Mouse (Mus musculus) T-helper 1 cell (primary cell): Measurements from ENCODE around the gene Mgl2.
"Not testable (repeated sequence)": the region's sequence is repeated elsewhere in the genome, so short reads cannot be mapped to it uniquely, and the experiment has no call there.

ENCODE experiments used
- in situ Hi-C: fragments of 300-600 bp; cut with MboI, MseI; formaldehyde crosslinking; loops from one replicate; pipeline ENCODE4 v1.15.1; 2025; ENCODE audit warnings: high pct_unique_total_duplicates

Mgl2 gene

DNA sequence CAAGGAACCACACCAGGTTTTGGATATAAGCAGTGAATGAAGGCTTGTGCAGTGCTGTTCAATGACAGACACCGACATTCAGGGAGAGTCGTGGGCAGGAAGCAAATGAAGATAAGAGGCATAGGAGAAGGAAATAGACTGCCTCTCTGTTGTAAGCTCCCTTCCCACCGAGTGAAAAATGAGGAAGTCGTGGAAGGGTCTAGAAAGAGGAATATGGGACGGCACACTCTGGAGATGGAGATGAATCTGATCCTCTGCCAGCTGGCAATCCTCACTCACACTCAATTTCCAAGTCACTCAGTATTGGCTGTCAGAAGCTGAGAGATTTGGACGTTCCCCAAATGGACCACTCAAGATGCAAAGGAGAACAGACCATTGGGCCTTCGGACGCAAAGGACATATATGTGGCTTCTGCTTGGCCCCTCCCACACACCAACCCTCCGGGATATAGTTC, at the start of gene Mgl2:
Gene Mgl2 (plus strand): TSS at position 404 of the 454 bp plus-strand sequence.
- in situ Hi-C loops, result no loop called here

DNA sequence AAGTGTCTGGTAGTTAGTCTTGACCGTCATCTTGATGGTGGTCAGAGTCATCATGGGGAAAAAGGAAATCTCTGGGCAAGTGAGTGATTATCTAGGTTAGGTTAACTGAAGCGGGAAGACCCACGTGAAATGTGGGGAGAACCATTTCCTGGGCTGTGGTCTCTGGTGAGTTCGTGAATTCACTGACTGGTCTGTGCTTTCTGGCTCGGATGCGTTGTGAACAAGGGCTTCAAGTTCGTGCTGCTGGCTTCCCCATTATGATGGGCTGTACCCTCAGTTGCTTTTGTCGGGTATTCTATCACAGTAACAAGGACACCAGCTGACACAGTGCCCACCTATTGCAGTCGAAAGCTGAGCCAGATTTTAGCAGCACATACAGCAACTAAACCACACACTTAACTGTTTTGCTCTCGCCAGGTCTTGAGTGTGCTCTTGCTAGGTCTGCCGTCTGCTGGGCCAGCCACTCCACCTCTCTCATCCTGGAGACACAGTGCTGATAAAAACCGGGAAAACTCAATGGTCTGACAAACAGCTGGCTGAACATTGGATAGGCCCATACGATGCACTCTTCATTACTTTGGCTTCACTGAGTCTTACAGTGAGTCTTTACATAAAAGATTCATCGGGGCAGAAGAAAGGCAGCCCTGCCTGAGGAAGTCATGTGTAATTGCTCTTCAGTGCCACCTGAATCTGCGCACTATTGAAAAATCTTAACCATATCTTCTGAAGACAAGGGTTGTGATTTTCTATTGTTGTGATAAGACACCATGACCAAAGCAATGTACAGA, 49.1 kb upstream of the Mgl2 start:
- in situ Hi-C loops, result no loop called here

DNA sequence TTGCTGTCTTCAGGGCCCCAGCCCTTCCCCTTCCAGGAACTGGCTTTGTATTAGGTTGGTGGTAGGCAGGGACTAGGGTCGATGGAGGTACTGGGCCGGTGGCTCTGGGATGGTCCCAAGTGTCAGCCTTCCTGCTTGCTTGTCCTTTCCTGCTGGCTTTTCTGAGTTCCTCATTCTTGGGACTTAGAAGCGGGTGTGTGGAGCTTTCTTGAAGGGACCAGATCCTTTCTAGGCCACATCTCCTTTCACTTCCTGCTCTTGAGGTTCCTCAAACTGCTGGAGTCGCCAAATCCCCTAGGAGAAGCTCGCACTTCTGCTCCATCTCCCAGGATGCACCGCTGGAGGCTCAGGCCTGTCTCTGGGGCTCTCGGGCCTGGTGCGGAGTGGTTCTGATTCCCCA, 45.6 kb upstream of the Mgl2 start:
- in situ Hi-C loops, result no loop called here

DNA sequence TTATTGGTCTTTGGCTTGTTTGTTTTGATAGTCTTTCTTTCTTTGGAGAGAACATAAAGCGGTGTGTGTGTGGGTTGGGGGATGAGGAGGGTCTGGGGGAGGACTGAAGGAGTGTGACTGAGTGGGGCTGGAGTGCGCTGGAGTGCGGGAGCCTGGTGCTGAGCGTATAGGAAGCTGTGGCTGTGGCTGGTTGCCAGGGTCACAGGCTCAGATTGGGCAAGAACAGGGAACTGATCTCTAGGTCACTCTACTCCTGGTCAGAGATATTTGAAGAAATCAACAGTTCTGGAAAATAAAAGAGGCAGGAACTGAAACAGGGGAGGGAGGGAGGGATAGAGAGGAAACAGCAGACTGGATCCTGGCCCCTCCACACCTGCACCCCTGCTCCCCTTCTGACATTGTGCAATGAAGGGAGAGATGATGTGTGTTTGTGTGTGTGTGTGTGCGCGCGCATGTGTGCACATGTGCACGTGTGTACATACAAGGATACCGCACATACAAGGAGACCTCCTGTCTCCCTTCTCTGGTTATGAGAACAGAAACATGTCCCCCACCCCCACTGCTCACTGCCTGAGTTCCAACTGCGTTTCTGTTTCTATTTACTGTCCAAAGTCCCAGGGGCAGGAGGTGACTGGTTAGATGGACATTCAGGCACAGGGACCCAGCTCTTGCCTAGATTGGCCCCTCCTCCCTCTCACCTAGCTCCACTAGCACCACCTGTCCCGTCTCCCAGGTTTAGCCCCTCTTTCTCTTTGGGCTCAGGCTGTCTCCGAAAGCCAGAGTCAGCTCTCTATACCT, 37.9 kb upstream of the Mgl2 start, which contains the start of gene Asgr2:
Gene Asgr2 (plus strand): TSS at position 659 of the 798 bp plus-strand sequence.
- in situ Hi-C loops, result no loop called here

DNA sequence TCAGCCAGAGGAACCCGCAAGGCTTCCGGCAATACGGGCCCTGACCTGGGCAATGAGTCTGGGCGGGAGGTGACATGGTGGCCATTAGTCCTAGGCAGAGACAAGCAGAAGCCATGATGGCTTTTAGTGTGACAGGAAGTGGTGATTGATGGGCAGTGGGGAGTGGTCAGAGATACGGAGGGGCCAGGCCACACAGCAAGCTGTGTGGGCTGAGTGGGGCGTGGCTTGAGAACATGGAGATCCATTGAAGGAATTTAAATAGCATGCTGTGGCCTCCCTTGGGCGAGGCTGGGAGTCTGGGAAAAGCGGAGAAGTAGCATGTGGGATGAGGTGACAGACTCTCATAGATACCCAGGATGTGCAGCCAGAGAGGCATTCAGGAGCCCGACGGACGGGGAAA, 32.7 kb upstream of the Mgl2 start:
- in situ Hi-C loops, result no loop called here

DNA sequence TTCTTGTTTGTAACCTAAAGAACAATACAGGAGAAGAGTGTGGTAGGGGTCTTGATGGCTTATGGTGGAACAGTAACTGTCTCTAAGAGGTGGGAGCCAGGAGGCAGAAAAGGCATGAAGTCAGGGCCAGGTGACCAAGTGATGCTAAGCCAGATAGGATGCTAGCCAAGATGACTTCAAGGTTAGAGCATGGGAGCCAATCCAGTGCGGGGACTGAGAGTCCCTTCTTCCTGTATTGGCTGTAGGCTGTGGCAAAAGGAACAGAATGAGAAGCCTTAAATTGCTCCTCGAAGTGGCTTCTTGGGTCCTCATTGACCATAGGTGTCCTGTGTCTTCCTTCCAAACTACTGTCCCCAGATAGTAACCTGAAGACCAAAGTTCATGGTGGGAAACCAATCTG, 31.0 kb upstream of the Mgl2 start:
- in situ Hi-C loops, result no loop called here

DNA sequence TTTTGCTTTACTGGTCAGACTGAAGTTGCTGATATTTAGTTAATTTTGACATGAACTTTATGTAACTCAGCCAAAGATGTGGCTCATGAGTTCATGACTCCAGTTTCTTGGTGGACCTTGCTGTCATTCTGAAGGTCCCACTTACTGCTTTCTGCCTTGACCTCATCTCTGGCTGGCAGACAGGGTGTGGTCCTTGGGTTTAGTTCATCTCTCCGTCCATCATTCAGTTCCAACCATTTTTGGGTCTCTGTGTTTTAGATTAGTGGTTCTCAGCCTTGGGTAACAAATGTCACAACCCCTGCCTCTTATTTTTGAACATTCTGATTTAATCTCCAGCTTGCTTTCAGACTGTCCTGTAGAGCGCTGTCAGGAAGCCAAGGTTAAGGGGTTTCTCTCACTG, 30.3 kb upstream of the Mgl2 start:
- in situ Hi-C loops, result no loop called here

DNA sequence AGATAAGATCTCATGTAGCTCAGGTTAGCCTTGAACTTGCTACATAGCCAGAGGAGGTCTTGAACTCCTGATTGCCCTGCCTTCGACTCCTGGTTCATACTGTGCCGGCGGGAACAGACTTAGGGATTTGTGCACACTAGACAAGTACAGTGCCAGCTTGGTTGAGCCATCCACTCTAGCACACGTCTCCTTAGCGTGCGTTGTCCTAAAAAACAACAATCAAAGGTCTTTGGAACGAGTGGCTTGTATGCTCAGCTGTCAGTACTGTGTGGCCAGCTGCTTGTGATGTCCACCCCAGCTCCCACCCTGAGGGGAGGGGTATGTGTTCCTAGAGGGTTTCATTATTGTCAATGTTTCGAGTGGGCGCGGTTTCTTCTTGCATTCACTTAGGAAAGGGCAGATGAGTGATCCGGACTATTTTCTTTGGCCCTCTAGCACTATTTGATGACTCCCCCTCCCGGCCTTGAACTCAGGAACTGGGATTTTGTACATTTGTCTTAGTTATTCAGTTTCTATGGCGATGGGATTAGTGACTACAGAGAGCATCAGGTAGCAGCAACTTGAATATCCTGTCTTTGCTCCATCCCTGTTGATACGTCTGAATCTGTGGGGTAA, 26.3 kb upstream of the Mgl2 start:
- in situ Hi-C loops, result no loop called here

DNA sequence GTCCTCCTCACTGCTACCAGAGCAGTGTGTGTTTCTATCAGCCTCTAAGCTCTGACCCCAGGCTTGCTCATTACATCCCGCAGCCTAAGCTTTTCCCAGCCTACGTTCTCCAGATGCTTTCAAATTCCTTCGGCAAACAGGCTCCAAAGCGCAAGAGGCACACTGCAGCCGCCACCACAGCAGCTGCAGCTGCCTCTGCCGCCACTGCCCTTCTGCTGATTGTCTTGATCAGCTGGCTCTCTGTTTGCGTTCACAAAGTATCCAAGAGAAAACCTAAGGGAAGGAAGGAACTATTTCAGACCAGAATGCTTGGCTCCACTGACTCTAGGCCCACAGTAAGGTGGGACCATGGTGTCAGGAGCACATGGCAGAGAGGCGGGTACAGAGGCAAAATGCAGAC, 23.0 kb upstream of the Mgl2 start:
- in situ Hi-C loops, result no loop called here

DNA sequence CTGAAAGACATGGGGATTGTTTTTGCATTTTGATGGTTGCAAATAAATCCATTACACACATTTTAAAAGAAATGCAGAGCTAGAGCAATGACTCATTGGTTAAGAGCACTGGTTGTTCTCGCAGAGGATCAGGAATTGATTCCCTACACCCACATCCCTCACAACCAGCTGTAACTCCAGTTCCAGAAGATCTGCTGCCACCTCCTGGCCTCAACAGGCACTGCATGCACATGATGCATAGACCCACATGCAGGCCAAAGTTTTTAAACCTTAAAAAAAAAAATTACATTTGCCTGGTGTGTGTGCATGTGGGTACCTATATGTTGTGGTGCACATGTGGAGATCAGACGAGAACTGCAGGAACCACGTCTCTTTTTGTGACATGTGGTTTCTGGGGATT, 20.0 kb upstream of the Mgl2 start:
- in situ Hi-C loops, result no loop called here

DNA sequence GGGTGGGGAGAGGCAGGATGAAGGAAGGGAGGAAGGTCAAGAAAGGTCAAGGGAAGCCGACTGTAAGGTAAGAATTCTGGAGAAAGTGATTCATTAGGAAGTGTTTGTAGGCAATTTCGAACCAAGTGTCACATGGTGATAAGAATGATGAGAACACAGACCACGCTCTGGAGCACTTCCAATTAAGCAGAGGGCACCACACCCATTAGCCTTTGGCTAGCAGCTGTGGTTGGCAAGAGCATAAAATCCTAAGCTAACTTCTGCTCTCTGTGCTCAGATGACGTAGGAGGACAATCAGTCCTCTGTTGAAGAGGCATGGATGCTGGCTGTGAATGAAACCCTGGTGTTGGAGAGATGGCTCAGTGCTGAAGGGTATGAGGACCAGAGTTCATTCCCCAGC, 15.6 kb upstream of the Mgl2 start:
- in situ Hi-C loops, result no loop called here

DNA sequence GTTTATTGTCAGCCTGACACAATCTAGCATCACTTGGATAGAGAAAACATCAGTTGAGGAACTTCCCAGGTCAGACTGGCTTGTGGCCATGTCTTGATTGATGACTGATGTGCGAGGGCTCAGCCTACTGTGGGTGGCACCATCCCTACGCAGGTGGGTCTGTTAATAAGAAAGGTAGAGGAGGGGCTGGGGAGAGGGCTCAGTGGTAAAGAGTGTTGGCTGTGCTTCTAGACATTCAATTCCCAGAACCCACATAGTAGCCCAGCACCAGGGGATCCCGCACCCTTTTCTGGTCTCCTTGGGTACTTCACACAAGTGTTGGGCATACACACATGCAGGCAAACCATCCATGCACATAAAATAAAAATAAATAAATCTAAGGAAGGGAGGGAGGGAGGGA, 14.2 kb upstream of the Mgl2 start:
- in situ Hi-C loops, result no loop called here

DNA sequence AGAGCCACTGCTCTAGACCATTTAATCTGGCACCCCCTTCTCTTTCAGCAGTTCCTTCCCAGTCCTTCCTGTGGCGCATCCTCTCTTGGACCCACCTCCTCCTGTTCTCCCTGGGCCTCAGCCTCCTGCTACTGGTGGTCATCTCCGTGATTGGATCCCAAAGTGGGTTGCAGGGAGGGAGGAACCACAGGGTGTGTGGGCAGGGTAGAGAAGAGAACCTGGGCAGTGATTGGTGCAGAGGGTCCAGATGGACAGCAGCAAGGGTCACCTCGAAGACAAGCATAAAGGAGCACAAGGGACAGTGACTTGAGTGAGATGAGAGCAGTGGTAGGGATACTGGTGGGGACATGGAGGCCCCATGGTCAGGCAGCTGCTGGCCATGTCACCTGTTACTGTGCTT, 4.9 kb downstream of the Mgl2 start:
- in situ Hi-C loops, result not testable (repeated sequence)

DNA sequence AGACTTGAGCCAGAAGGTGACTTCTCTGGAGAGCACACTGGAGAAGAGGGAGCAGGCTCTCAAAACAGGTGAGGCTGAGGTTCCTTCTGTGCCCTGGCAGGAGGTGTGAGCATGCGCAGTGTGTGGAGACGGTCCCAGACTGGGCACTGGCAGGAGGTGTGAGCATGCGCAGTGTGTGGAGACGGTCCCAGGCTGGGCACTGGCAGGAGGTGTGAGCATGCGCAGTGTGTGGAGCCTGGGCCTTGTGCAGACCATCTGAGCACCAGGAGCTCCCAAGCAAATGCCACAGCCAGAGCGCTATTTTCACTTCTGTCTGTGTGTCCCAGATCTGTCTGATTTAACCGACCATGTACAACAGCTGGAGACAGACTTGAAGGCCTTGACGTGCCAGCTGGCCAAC, 5.8 kb downstream of the Mgl2 start:
- in situ Hi-C loops, result not testable (repeated sequence)

DNA sequence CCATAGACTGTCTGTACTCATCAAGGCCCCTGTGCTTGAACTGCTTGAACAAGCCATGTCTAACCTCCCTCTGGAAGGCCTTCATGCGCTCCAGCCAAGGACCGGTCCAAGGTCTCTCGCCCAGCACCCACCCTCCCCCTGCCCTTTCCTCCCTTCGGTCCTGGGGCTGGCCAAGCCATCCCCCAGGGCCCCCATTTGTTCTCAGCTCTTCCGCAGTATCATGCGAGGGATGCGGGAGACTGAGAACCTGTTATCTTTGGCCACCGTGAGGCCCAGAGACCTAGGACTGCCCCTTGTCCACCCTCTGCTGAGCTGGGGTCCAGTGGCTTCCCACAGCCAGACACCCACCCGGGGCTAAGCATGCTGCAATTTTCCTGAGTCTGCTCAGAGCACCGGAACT, 9.0 kb downstream of the Mgl2 start:
- in situ Hi-C loops, result no loop called here

DNA sequence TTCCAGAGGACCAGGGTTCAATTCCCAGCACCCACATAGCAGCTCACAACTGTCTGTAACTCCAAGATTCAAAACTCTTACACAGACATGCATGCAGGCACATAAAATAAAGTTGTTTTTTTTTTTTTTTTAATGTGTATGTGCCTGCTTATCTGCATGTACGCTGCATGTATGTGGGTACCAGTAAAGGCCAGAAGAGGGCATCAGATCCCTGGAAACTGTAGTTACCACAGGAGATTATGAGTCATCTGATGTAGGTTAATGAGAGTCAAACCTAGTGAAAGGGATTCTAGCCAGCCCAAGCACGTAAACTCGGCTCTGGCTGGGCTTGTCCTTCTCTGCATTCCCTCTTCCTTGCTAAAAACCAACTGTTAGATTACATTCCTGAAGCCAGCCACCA, 20.9 kb downstream of the Mgl2 start:
- in situ Hi-C loops, result no loop called here

DNA sequence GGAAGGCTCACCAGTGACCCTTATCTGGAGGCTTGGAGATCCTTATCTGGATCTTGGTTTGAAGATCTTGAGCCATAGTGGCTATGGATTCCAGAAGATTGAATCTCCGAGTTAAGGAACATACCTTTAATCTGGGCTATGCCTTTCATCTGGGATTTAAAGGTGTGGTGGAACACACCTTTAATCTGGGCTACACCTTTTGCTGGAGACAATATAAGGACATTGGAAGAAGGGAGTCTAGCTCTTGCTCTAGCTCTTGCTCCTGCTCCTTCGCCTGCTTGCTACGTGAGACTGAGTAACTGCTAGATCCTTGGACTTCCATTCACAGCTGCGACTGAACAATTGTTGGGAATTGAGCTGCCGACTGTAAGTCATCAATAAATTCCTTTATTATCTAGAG, 25.8 kb downstream of the Mgl2 start, which contains the start of gene Clec10a:
Gene Clec10a (plus strand): TSS at position 301 of the 400 bp plus-strand sequence.
- in situ Hi-C loops, result not testable (repeated sequence)

DNA sequence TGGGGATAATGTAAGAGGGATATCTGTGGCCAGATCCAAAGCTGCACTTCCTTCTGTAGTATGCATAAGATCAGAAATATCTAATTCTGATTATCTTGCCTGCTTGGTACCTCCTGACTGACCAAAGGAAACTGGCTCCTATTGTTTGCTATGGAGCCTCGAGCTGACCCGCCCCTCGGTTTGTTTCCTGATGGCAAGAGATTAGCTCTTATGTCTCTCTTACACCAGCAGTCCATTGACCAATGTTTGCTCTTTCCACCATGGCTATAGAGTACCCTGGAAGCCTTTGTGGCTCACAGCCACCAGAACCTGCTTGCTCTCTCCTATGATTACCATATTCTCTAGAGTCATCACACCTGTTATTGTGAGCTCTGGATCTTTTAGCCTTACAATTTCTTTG, 32.2 kb downstream of the Mgl2 start:
- in situ Hi-C loops, result no loop called here

DNA sequence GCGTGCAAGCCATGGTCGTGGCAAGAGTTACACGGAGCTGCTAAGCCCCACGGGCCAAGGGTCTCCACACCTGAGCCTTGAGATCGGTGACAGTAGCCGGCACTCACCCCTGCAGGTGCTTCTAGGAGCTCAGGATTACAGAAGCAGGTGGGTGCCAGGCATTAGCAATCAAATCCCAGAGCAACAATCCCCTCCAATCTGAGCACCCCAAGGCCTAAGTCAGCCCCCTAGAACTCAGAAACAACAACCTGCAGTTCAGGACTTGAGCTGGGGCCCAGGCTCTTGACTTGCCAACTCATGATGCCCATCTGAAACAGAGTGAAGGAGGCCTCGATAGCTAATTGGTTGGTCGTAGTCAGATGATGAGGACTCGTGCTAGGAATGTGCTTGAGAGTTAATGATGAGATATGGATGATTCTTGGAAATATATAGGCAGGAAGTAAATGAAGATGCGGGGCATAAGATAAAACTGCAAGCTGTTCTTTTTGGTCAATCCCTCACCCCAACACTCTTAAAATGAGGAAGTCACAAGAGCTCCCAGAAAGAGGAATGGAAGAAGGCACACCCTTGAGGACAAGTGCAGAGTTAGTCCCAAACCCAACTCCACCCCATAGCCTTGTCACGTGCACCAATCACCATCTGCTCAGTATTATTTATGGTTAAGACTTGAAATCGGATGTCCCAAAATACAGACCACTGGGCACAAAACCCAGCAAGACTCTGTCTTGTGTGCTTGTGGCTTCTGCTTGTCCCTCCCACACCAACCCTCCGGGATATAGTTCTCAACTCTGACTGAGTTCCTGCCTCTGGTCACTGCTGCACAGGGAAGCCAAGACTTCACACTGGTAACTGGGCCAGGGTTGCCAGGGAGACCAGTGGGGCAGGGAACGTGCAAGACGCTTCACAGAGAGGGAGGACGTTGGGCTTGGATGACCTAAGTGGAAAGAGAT, 36.1 kb downstream of the Mgl2 start:
- in situ Hi-C loops, result no loop called here

DNA sequence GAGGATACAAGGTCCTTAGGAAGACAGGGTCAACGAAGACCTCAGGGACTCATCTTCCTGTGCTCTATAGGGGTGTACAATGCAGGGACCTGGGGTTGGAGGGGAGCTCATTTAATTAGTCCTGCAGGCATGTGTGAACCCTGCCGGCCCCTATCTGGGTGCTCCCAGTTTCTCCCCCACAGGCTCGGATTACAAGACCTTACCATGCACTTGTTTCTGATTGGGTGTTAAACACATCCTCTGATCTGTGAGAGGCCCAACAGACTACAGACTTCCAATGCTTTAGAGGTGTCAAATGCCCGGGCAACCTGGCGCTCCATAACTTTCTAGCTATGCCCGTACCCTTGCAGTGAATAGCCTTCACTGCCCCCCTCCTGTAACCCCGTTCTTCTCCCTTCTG, 38.0 kb downstream of the Mgl2 start:
- in situ Hi-C loops, result no loop called here

DNA sequence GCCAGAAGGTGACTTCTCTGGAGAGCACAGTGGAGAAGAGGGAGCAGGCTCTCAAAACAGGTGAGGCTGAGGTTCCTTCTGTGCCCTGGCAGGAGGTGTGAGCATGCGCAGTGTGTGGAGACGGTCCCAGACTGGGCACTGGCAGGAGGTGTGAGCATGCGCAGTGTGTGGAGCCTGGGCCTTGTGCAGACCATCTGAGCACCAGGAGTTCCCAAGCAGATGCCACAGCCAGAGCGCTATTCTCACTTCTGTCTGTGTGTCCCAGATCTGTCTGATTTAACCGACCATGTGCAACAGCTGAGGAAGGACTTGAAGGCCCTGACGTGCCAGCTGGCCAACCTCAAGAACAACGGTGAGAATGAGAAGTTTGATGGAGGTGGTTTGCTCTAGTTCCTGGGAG, 39.3 kb downstream of the Mgl2 start:
- in situ Hi-C loops, result not testable (repeated sequence)
